Mouse (Mus musculus) G1E (cell line): ENCODE data around the gene Smg6.

Source experiments
- CTCF ChIP-seq: IDR thresholded peaks from 2 replicates; pipeline ENCODE4 v1.5.1; 2012; ENCODE audit warnings: low read depth, low read length, inconsistent platforms, mixed read lengths
- GATA1 ChIP-seq: IDR thresholded peaks from 2 replicates; pipeline ENCODE4 v1.6.1; 2012; ENCODE audit warnings: borderline replicate concordance, low read length, inconsistent platforms, mixed read lengths
- POLR2AphosphoS5 ChIP-seq: IDR thresholded peaks from 2 replicates; pipeline ENCODE4 v1.6.1; 2012; ENCODE audit warnings: low read depth, low read length, inconsistent platforms; ENCODE audit not compliant: insufficient replicate concordance

- no peak for TF ChIP-seq CTCF
- no peak for TF ChIP-seq GATA1
- TF ChIP-seq POLR2AphosphoS5, result no peak
Measured at GRCm38 (mm10) chr11:75194850-75195461, 269.3 kb downstream of the Smg6 start.
